Mouse (Mus musculus): Measurements from ENCODE around the gene Raet1e.
"Not testable (repeated sequence)": the region's sequence is repeated elsewhere in the genome, so short reads cannot be mapped to it uniquely, and the experiment has no call there.

The Raet1e gene

GRCm38 (mm10) chr10:22165328-22166003, 7.1 kb downstream of the Raet1e start:
- not testable (repeated sequence) for DNase-seq

GRCm38 (mm10) chr10:22166025-22166424, 7.7 kb downstream of the Raet1e start:
- DNase-seq: not testable (repeated sequence)

- DNase-seq: not testable (repeated sequence)
Measured at GRCm38 (mm10) chr10:22167061-22167460, 8.7 kb downstream of the Raet1e start.

GRCm38 (mm10) chr10:22169116-22169515, 10.7 kb downstream of the Raet1e start:
- not testable (repeated sequence) for DNase-seq

- DNase-seq: not testable (repeated sequence)
Measured at GRCm38 (mm10) chr10:22172431-22173334, 14.3 kb downstream of the Raet1e start.

- DNase-seq: not testable (repeated sequence)
Measured at GRCm38 (mm10) chr10:22173335-22174189, 15.2 kb downstream of the Raet1e start.

- not testable (repeated sequence) for DNase-seq
Measured at GRCm38 (mm10) chr10:22174190-22174487, 15.8 kb downstream of the Raet1e start.

GRCm38 (mm10) chr10:22176515-22176914, 18.1 kb downstream of the Raet1e start:
- not testable (repeated sequence) for DNase-seq

- DNase-seq: not testable (repeated sequence)
Measured at GRCm38 (mm10) chr10:22191035-22191434, 32.7 kb downstream of the Raet1e start.

- not testable (repeated sequence) for DNase-seq
Measured at GRCm38 (mm10) chr10:22201352-22201751, 43.0 kb downstream of the Raet1e start.

GRCm38 (mm10) chr10:22202784-22203583, 44.6 kb downstream of the Raet1e start:
- DNase-seq: not testable (repeated sequence)

GRCm38 (mm10) chr10:22206443-22206842, 48.1 kb downstream of the Raet1e start:
- not testable (repeated sequence) for DNase-seq

GRCm38 (mm10) chr10:22212012-22212696, 53.8 kb downstream of the Raet1e start:
- DNase-seq: peak; percentile 31 to 70

- DNase-seq: peak in 1 of 2 experiments; percentile 2
Measured at GRCm38 (mm10) chr10:22223474-22224349, 65.3 kb downstream of the Raet1e start.

GRCm38 (mm10) chr10:22265060-22265459, 106.7 kb downstream of the Raet1e start:
- DNase-seq: no peak

GRCm38 (mm10) chr10:22270879-22271786, 112.8 kb downstream of the Raet1e start:
- not testable (repeated sequence) for DNase-seq

- DNase-seq: peak in 1 of 2 experiments; percentile 19
Measured at GRCm38 (mm10) chr10:22272914-22273683, 114.7 kb downstream of the Raet1e start.

- no peak for DNase-seq
Measured at GRCm38 (mm10) chr10:22273684-22274305, 115.4 kb downstream of the Raet1e start.
